Mouse (Mus musculus): Measurements from ENCODE around the gene Optc. TPM values are rescaled to one million over a fixed set of nuclear protein-coding genes. Genes with fewer than 3 reads are reported as not detected.
A peak's percentile ranks its signal among the peaks of the same experiment; 100 is the strongest.

Optc gene
- polyA plus RNA-seq, 1 experiment, result 2.2 TPM

DNA sequence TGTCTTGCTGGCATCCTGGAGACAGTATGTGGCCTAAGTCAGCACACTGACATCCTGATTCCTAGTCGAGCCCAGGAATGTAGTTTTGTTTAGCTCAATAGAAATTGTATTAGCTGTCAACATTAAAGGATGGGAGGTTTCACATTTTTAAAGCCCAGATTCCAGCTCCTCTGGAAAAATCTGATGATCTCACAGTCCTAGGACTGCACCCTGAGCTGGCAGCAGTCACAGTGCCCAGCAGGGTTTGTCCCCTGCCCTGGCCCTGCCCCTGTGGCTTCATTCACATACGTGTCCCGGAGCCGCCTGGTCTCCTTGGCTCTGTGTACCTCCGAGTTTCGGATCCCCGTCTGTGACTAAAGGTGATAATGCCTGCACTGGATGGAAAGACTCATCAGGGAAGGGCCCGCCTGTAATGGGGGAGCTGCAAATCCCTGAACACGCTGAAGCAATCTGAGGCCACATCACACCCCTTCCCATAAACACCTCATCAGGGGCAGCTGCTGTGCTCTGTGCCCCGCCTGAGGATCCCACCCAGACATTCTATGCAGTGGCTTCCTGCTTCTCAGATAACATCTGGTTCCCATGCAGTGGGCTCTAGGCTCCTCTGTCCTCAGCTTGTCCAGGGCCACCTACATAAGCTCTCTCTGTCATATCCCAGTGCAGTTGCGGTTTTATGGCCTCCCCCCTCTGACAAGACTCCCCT, 33.5 kb upstream of the Optc start:
- no peak for DNase-seq
- Histone ChIP-seq H3K27me3 (ENCODE audit: control insufficient read depth, insufficient read depth, low read length) (no peaks in the 10 kb centered on the region), H3K4me3 (replicated peaks; ENCODE audit: insufficient read depth, low read depth, low read length) (no peak overlapping the region), H3K27ac (ENCODE audit: insufficient read depth, low read length) (no peak overlapping the region), H3K4me1 (ENCODE audit: control insufficient read depth, insufficient read depth, low read length) (peaks cover 3% of the 10 kb centered on the region; the same call in 1 of the 2 replicates)
- WGBS, result 82% methylated on average over 11 of the region's 11 CpGs
- TF ChIP-seq CTCF (IDR thresholded peaks at IDR 0.05; ENCODE audit: borderline replicate concordance, insufficient read depth, low read depth, low read length) (no peak), POLR2A (IDR thresholded peaks at IDR 0.05; ENCODE audit: borderline replicate concordance, insufficient read depth, low read length) (no peak)

DNA sequence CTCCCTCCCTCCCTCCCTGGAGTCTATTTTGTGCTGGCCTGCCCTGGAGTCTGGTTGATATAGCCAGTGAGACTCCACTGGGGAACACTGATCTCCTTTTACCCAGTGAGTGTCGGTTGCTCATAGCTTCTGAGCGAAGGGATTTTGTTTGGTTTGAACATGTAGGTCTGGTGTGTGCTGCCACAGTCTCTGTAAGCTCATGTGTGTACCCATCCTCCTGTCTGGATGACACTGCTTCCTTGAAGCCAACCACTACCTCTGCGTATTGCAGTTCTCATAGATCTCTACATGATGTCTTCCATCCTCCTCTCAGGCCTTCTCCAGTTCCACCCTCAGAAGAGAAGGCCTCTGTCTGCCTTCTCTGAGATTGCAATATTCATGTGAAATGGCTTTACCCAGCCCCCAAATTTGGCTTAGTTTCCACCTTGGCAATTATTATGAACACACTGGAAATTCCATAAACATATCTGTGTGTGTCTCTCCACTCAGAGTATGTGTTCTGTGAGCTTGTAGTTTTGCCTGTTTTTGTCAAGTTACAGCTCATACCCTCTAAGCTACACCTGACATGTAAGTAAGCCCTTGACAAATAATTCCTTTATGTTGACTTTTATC, 32.8 kb upstream of the Optc start:
- Histone ChIP-seq H3K4me1 (ENCODE audit: control insufficient read depth, insufficient read depth, low read length) (peaks cover 3% of the 10 kb centered on the region; the same call in 1 of the 2 replicates), H3K4me3 (replicated peaks; ENCODE audit: insufficient read depth, low read depth, low read length) (no peak overlapping the region), H3K27ac (ENCODE audit: insufficient read depth, low read length) (no peak overlapping the region), H3K27me3 (ENCODE audit: control insufficient read depth, insufficient read depth, low read length) (no peaks in the 10 kb centered on the region)
- DNase-seq, result no peak
- TF ChIP-seq CTCF (IDR thresholded peaks at IDR 0.05; ENCODE audit: borderline replicate concordance, insufficient read depth, low read depth, low read length) (no peak), POLR2A (IDR thresholded peaks at IDR 0.05; ENCODE audit: borderline replicate concordance, insufficient read depth, low read length) (no peak)
- 97% methylated on average over 3 of the region's 3 CpGs for WGBS

DNA sequence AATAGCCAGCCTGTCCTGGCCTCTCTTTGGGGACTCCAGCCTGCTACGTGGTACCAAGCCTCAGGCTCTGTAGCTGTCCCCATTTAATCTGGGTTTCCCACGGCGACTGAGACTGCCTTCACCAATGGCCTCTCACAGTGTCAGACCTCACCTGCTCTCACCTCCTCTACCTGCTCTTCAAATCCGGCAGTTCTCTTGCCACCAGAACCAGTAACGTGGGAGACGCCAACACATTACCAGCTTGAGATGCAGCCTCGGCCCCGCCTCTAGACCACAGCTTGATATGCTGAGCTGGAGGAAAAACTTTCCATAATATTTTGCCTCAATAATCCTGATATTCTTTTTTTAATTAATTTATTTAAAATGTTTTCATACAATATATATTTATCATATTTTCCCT, 31.9 kb upstream of the Optc start:
- Histone ChIP-seq H3K4me3 (replicated peaks; ENCODE audit: insufficient read depth, low read depth, low read length) (no peak overlapping the region), H3K27ac (ENCODE audit: insufficient read depth, low read length) (no peak overlapping the region), H3K27me3 (ENCODE audit: control insufficient read depth, insufficient read depth, low read length) (no peaks in the 10 kb centered on the region), H3K4me1 (ENCODE audit: control insufficient read depth, insufficient read depth, low read length) (peaks cover 11% of the 10 kb centered on the region)
- no peak for DNase-seq
- TF ChIP-seq POLR2A (IDR thresholded peaks at IDR 0.05; ENCODE audit: borderline replicate concordance, insufficient read depth, low read length), result no peak
- no peak for TF ChIP-seq CTCF (IDR thresholded peaks at IDR 0.05; ENCODE audit: borderline replicate concordance, insufficient read depth, low read depth, low read length)
- WGBS, result 90% methylated on average over 8 of the region's 8 CpGs

DNA sequence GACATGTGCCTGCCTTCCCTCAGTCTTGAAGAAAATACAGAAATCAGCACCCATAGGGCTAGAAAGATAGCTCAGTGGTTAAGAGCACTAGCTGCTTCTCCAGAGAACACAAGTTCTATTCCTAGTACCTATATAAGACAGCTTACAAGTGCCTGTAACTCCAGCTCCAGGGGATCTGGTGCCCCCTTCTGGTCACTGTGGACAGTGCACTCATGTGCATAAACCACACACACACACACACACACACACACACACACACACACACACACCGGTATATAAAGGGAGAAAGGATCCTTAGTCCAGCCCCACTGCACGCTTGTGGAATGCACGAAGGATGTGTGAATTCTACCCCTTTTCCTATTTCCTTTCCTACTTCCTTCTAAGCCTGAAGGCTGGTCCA, 28.4 kb upstream of the Optc start:
- WGBS, result 100% methylated on average over 3 of the region's 3 CpGs
- H3K4me1 ChIP-seq (ENCODE audit: control insufficient read depth, insufficient read depth, low read length), result peaks cover 21% of the 10 kb centered on the region
- TF ChIP-seq POLR2A (IDR thresholded peaks at IDR 0.05; ENCODE audit: borderline replicate concordance, insufficient read depth, low read length), result no peak
- TF ChIP-seq CTCF (IDR thresholded peaks at IDR 0.05; ENCODE audit: borderline replicate concordance, insufficient read depth, low read depth, low read length), result no peak
- H3K4me3 ChIP-seq (replicated peaks; ENCODE audit: insufficient read depth, low read depth, low read length), result no peak overlapping the region
- no peaks in the 10 kb centered on the region for H3K27me3 ChIP-seq (ENCODE audit: control insufficient read depth, insufficient read depth, low read length)
- DNase-seq, result no peak
- no peak overlapping the region for H3K27ac ChIP-seq (ENCODE audit: insufficient read depth, low read length)

DNA sequence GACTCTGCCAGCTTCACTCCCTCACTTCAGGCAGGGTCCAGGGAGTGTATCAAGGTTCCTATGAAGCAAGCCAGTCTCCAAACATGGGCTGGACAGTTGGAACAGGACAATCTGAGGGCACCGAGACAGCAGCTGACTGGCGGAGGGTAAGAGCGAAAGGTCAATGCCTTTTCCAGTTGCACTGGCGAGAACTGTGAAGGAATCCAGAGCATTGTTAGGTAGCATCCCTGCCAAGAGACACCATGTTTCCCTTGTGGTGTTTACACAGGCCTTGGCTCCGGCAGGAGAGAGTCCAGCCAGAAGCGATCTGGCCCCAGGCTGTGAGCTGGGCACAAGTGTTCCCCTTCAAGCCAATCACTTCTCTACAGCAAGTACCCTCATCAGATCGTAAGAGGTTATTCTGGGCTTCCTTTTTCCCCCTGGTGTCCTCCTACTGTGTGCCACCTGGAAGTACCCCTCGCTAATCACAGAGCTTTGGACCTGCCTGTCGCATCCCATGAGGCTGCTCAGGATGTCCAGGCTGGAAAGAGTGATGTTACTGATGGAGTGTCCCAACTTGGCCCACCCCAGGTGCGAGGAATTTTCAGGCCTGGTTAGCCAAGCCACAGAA, 26.7 kb upstream of the Optc start:
- peak; percentile 34 to 58 for DNase-seq
- TF ChIP-seq POLR2A (IDR thresholded peaks at IDR 0.05; ENCODE audit: borderline replicate concordance, insufficient read depth, low read length) (no peak), CTCF (IDR thresholded peaks at IDR 0.05; ENCODE audit: borderline replicate concordance, insufficient read depth, low read depth, low read length) (no peak)
- H3K4me3 ChIP-seq (replicated peaks; ENCODE audit: insufficient read depth, low read depth, low read length), result no peak overlapping the region
- 27% methylated on average over 10 of the region's 10 CpGs for WGBS
- H3K27ac ChIP-seq (ENCODE audit: insufficient read depth, low read length), result no peak overlapping the region
- H3K27me3 ChIP-seq (ENCODE audit: control insufficient read depth, insufficient read depth, low read length), result no peaks in the 10 kb centered on the region
- peaks cover 18% of the 10 kb centered on the region for H3K4me1 ChIP-seq (ENCODE audit: control insufficient read depth, insufficient read depth, low read length)

DNA sequence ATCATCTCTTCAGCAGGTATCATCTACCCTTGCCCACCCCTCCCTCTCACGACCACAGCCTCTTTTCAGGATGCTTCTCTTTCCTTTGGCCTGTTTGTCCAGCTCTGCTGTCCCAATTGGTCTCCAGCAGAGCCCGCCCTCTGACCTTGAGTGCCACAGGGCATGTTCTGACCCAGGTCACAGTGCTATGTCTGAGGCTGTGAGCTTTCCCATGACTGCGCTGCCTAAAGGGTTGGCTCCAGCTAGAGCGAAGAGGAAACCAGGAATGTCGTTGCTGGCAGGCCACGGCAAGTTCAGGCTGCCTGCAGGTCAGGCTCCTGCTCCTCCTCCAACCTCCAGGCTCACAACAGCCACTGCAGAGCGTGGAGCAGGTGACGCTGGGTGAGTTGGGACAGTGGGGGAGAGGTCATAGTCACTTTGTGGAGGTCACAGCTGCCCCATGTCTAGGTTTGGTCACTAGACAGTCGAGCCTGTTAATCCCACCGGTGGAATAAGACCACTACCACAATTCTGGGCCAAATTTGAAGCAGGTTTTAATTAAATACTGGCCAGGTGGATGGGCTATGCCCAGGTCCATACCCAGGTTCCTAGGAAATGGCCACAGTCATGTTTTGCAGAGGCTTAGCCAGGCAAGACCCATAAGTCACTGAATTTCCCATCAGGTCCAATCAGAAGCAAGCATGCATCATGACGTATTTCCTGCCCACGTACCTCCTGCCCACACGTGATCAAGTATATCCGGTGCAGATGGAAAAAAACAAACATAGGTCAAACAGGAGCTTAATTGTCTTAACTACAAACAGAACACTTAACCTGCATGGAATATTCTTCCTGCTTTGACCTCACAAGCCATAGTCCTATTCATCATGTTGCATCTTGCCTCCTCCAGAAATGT, 25.7 kb upstream of the Optc start:
- 83% methylated on average over 14 of the region's 14 CpGs for WGBS
- Histone ChIP-seq H3K4me1 (ENCODE audit: control insufficient read depth, insufficient read depth, low read length) (peaks cover 18% of the 10 kb centered on the region), H3K27me3 (ENCODE audit: control insufficient read depth, insufficient read depth, low read length) (no peaks in the 10 kb centered on the region), H3K4me3 (replicated peaks; ENCODE audit: insufficient read depth, low read depth, low read length) (no peak overlapping the region), H3K27ac (ENCODE audit: insufficient read depth, low read length) (no peak overlapping the region)
- no peak for DNase-seq
- no peak for TF ChIP-seq CTCF (IDR thresholded peaks at IDR 0.05; ENCODE audit: borderline replicate concordance, insufficient read depth, low read depth, low read length)
- no peak for TF ChIP-seq POLR2A (IDR thresholded peaks at IDR 0.05; ENCODE audit: borderline replicate concordance, insufficient read depth, low read length)

DNA sequence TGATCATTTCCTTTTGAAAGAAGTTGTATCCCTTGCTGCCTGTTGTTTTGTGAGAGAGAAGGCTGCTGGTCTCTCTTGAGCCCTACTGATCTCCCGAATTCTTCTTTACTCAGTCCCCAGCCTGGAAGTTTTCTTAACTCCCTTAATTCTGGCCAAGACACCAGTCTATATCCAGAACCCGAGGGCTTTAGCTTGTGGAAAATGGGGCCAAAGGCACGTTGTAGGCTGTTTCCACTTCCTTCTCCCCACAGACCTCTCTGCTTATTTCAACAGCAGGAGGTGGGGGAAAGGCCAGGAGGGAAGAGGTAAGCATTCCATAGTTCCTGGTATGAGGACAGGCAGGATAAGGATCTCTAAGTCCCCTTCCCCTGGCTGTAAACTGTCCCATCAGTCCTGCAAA, 22.2 kb upstream of the Optc start:
- Histone ChIP-seq H3K4me3 (replicated peaks; ENCODE audit: insufficient read depth, low read depth, low read length) (no peak overlapping the region), H3K27me3 (ENCODE audit: control insufficient read depth, insufficient read depth, low read length) (no peaks in the 10 kb centered on the region), H3K27ac (ENCODE audit: insufficient read depth, low read length) (no peak overlapping the region), H3K4me1 (ENCODE audit: control insufficient read depth, insufficient read depth, low read length) (peaks cover 12% of the 10 kb centered on the region)
- TF ChIP-seq CTCF (IDR thresholded peaks at IDR 0.05; ENCODE audit: borderline replicate concordance, insufficient read depth, low read depth, low read length) (no peak), POLR2A (IDR thresholded peaks at IDR 0.05; ENCODE audit: borderline replicate concordance, insufficient read depth, low read length) (no peak)
- 58% methylated on average over 3 of the region's 3 CpGs for WGBS
- DNase-seq, result no peak

Data from cerebellum, adult 2 months (tissue).